Mouse (Mus musculus) heart, embryonic 11.5 days (tissue): ENCODE measurements around the gene Xrcc6. TPM values are rescaled to one million over a fixed set of nuclear protein-coding genes. Genes with fewer than 3 reads are reported as not detected.

Source experiments
- ATAC-seq: fragments of 200-750 bp; cut with Nextera tagmentation; replicated peaks from 2 replicates; pipeline ENCODE4 v1.8.0; 2017; ENCODE audit warnings: moderate library complexity; ENCODE audit not compliant: insufficient number of reproducible peaks, low FRiP score, low TSS enrichment
- H3K27ac ChIP-seq: fragments of 300-500 bp; sonication (generic); 2 replicates; pipeline ENCODE4 v1.5.1; 2014; ENCODE audit warnings: mild to moderate bottlenecking, low read depth, low read length
- H3K27me3 ChIP-seq: fragments of 300-500 bp; sonication (generic); 2 replicates; pipeline ENCODE4 v1.6.1; 2014; ENCODE audit warnings: mild to moderate bottlenecking, low read length, mixed read lengths; ENCODE audit not compliant: control insufficient read depth, insufficient read depth
- H3K36me3 ChIP-seq: fragments of 300-500 bp; sonication (generic); 2 replicates; pipeline ENCODE4 v1.6.1; 2014; ENCODE audit warnings: mild to moderate bottlenecking, low read length, moderate library complexity, mixed read lengths; ENCODE audit not compliant: control insufficient read depth, insufficient read depth
- H3K4me1 ChIP-seq: fragments of 300-500 bp; sonication (generic); 2 replicates; pipeline ENCODE4 v1.6.1; 2014; ENCODE audit warnings: low read length; ENCODE audit not compliant: control insufficient read depth, insufficient read depth
- H3K4me2 ChIP-seq: fragments of 300-500 bp; sonication (generic); 2 replicates; pipeline ENCODE4 v1.6.1; 2014; ENCODE audit warnings: mild to moderate bottlenecking, moderate library complexity
- H3K4me3 ChIP-seq: fragments of 300-500 bp; sonication (generic); 2 replicates; pipeline ENCODE4 v1.5.1; 2014; ENCODE audit warnings: low read depth, low read length
- H3K9ac ChIP-seq: fragments of 300-500 bp; sonication (generic); 2 replicates; pipeline ENCODE4 v1.6.1; 2014; ENCODE audit warnings: mild to moderate bottlenecking, low read depth, low read length, moderate library complexity
- H3K9me3 ChIP-seq: fragments of 300-500 bp; sonication (generic); replicated peaks from 2 replicates; pipeline ENCODE4 v1.6.1; 2016; ENCODE audit warnings: low read length; ENCODE audit not compliant: control insufficient read depth
- WGBS: fragments of 180-500 bp; shearing (Covaris S2); extraction: QIAGEN DNeasy Blood & Tissue Kit; methylation state at CpG from one replicate; pipeline ENCODE4 v1.1.7; 2014; ENCODE audit not compliant: insufficient replicate concordance; 5-methylcytosine and 5-hydroxymethylcytosine counted together
- polyA plus RNA-seq: library from polyadenylated mRNA; unstranded; fragments of >200 nt; fragmentation: Nextera tagmentation; extraction: Ambion mirVana; gene quantifications from 2 replicates; pipeline ENCODE4 v1.2.1, GENCODE M21; 2014

Xrcc6 gene
- polyA plus RNA-seq, 1 experiment from 2014 or later: 81.0 TPM

DNA sequence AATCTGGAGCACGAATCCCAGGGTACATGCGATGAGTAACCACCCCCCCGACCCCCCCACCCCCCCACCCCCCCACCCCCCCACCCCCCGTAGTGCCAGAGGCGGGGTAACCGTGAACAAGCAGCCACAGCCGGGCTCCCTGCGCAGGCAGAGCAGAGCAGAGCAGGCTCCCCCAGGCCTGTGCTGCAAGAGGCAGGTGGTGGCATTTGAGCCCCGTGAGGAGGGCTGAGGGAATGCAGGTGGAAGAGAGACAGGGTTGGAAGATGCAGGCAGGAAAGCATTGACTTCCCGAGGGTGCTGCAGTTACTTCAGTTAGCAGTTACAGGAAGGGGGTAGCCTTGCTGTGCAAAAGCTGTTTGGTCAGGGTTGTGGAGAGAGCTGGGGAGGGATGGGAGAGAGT is 99.6 kb downstream of the Xrcc6 start:
- 19% methylated on average over 10 of the region's 10 CpGs for WGBS
- no peak overlapping the region for H3K4me3 ChIP-seq
- ATAC-seq: no peak
- peaks cover 14% of the 10 kb centered on the region for H3K27me3 ChIP-seq
- no peak overlapping the region for H3K27ac ChIP-seq
- H3K9ac ChIP-seq: no peak overlapping the region
- H3K36me3 ChIP-seq: no peaks in the 10 kb centered on the region
- no peak overlapping the region for H3K4me2 ChIP-seq
- H3K9me3 ChIP-seq: no peaks in the 10 kb centered on the region
- H3K4me1 ChIP-seq: no peaks in the 10 kb centered on the region

Other genes with a start within 250 kb of the Xrcc6 start
- gene Zc3h7b, start 242.8 kb upstream of the Xrcc6 start, polyA plus RNA-seq: 26.9 and 36.8 TPM in 2 replicates
- 96.3 and 105 TPM in 2 replicates for gene Rangap1, start 242.3 kb upstream of the Xrcc6 start, polyA plus RNA-seq
- gene Tef, start 185.4 kb upstream of the Xrcc6 start, polyA plus RNA-seq: 15.0 and 16.3 TPM in 2 replicates
- 9.9 and 12.1 TPM in 2 replicates for gene Tob2, start 129.0 kb upstream of the Xrcc6 start, polyA plus RNA-seq
- gene Phf5a, start 115.9 kb upstream of the Xrcc6 start, polyA plus RNA-seq: 119 and 131 TPM in 2 replicates
- 398 and 483 TPM in 2 replicates for gene Aco2, start 115.5 kb upstream of the Xrcc6 start, polyA plus RNA-seq
- gene Polr3h, start 61.6 kb upstream of the Xrcc6 start, polyA plus RNA-seq: 120 and 121 TPM in 2 replicates
- gene Csdc2, start 51.1 kb upstream of the Xrcc6 start, polyA plus RNA-seq: 6.7 and 6.8 TPM in 2 replicates
- 22.5 and 22.6 TPM in 2 replicates for gene Pmm1, start 26.9 kb upstream of the Xrcc6 start, polyA plus RNA-seq
- gene 1700029P11Rik, start 7.3 kb upstream of the Xrcc6 start, polyA plus RNA-seq: not detected in 2 replicates
- 23.8 TPM in 2 replicates for gene Desi1, start 46.0 kb downstream of the Xrcc6 start, polyA plus RNA-seq
- 193 and 203 TPM in 2 replicates for gene Snu13, start 59.8 kb downstream of the Xrcc6 start, polyA plus RNA-seq
- not detected in 2 replicates for gene 4930407I10Rik, start 71.3 kb downstream of the Xrcc6 start, polyA plus RNA-seq
- not detected in 2 replicates for gene Mei1, start 82.2 kb downstream of the Xrcc6 start, polyA plus RNA-seq
- 9.5 and 9.6 TPM in 2 replicates for gene Ccdc134, start 140.1 kb downstream of the Xrcc6 start, polyA plus RNA-seq
- gene Srebf2, start 159.3 kb downstream of the Xrcc6 start, polyA plus RNA-seq: 82.3 and 88.1 TPM in 2 replicates
- gene Shisa8, start 225.0 kb downstream of the Xrcc6 start, polyA plus RNA-seq: 0.07 TPM in 1 of 2 replicates, not detected in the other
- gene Tnfrsf13c, start 236.5 kb downstream of the Xrcc6 start, polyA plus RNA-seq: 0.29 TPM in 1 of 2 replicates, not detected in the other